Mouse (Mus musculus): Measurements from ENCODE around the gene Mthfsd. TPM values are rescaled to one million over a fixed set of nuclear protein-coding genes. Genes with fewer than 3 reads are reported as not detected.

Gene Mthfsd
- total and polyA plus RNA-seq, 3 experiments: 23.1 to 36.4 (median 30.7) TPM

DNA sequence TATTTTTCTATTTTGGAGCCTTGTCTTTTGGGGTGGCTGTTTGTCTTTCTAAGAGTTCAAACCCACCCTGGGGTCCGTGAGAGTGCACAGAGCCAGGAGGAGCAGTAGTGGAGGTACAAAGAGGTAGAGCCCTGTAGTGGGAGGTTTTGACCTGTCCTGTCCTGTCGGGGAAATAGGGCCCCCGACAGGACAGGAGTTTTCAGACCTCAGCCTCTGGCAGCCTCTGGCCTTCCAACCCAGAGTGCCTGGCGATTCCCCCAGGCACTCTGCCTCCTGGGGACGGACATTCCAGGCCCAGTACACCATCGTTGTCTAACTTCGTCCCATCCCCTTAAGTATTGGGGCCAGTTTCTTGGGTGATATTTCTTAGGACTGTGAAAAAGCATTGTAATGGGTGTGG lies 14.2 kb upstream of the Mthfsd start:
- H3K4me3 ChIP-seq (replicated peaks in 1 of 3; ENCODE audit: low read depth in 2 of 3, low read length in 2 of 3, poor library complexity in 1 of 3): no peak overlapping the region
- no peak overlapping the region for H3K9ac ChIP-seq (ENCODE audit: insufficient read depth, low read depth)
- no peak for DNase-seq (ENCODE audit: extremely low read depth)
- no peak overlapping the region for H3K27ac ChIP-seq (ENCODE audit: insufficient read depth, low read depth)
- no peaks in the 10 kb centered on the region for H3K79me2 ChIP-seq (replicated peaks; ENCODE audit: control insufficient read depth, extremely low read depth, insufficient read depth, poor library complexity, severe bottlenecking)
- H3K27me3 ChIP-seq (replicated peaks): peaks cover 64% of the 10 kb centered on the region
- dilution Hi-C loops (cut with MboI; ENCODE audit: extremely low pct_ligation_motif_present, extremely low pct_unique_long_range_greater_than_20kb, low sequenced_read_pairs) (no loop called here), in situ Hi-C loops (cut with MboI; ENCODE audit: low pct_ligation_motif_present, low pct_unique_long_range_greater_than_20kb, low sequenced_read_pairs) (no loop called here)
- peaks cover 7 to 14% of the 10 kb centered on the region in 2 experiments for H3K4me1 ChIP-seq (ENCODE audit: control insufficient read depth in 1 of 2, insufficient read depth in 2 of 2)
- H3K9me3 ChIP-seq (replicated peaks; ENCODE audit: low read length): peaks cover 7% of the 10 kb centered on the region
- H3K36me3 ChIP-seq (replicated peaks in 1 of 2; ENCODE audit: control insufficient read depth in 1 of 2, insufficient read depth in 1 of 2, low read length in 1 of 2): no peaks in the 10 kb centered on the region
- TF ChIP-seq CHD1 (IDR thresholded peaks at IDR 0.05; ENCODE audit: low read depth, low read length) (no peak), EP300 (IDR thresholded peaks at IDR 0.05; ENCODE audit: low read length) (no peak), KAT2A (IDR thresholded peaks at IDR 0.05; ENCODE audit: insufficient replicate concordance, low read length) (no peak), MAFK (IDR thresholded peaks at IDR 0.05; ENCODE audit: insufficient replicate concordance, low read length) (no peak), SIN3A (IDR thresholded peaks at IDR 0.05; ENCODE audit: low read length) (no peak), NRF1 (IDR thresholded peaks at IDR 0.05; ENCODE audit: low read depth, low read length) (no peak), POLR2AphosphoS2 (IDR thresholded peaks at IDR 0.05; ENCODE audit: low read depth, low read length) (no peak), ELF1 (IDR thresholded peaks at IDR 0.05; ENCODE audit: low read depth, low read length) (no peak), CHD2 (IDR thresholded peaks at IDR 0.05; ENCODE audit: low read length) (no peak), MAZ (IDR thresholded peaks at IDR 0.05; ENCODE audit: low read depth, low read length) (no peak), ZC3H11A (IDR thresholded peaks at IDR 0.05; ENCODE audit: low read depth, low read length) (no peak), RCOR1 (conservative IDR thresholded peaks at IDR 0.05; ENCODE audit: low read depth, low read length) (no peak), RAD21 (IDR thresholded peaks at IDR 0.05; ENCODE audit: low read depth, low read length) (no peak), ZNF384 (IDR thresholded peaks at IDR 0.05; ENCODE audit: low read depth, low read length) (no peak)
- no peak overlapping the region for H3K4me2 ChIP-seq (ENCODE audit: insufficient read depth, low read depth, poor library complexity, severe bottlenecking)

DNA sequence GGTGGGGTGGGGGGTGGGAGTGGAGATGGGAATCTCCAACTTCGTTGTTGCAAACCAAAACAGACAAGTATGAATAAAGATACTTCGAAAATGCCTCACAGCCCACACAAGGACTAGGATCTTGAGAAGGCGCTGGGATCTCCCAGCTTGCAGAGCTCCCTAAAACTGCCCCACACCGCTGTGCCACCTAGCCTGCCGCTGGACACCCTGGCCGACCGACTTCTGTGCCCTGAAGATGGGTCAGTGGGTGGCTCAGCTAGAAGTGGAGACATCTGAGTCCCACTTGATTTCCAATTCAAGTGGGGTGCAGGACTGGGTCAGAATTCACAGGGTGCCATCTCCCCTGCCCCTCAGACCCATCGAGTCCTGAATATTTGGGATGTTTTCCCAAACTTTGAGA lies 13.5 kb upstream of the Mthfsd start:
- in situ Hi-C loops (cut with MboI; ENCODE audit: low pct_ligation_motif_present, low pct_unique_long_range_greater_than_20kb, low sequenced_read_pairs): no loop called here
- DNase-seq (ENCODE audit: extremely low read depth): no peak
- Histone ChIP-seq H3K4me3 (replicated peaks in 1 of 3; ENCODE audit: low read depth in 2 of 3, low read length in 2 of 3, poor library complexity in 1 of 3) (no peak overlapping the region), H3K4me1 (ENCODE audit: control insufficient read depth in 1 of 2, insufficient read depth in 2 of 2) (peaks cover 7 to 14% of the 10 kb centered on the region in 2 experiments), H3K27me3 (replicated peaks) (peaks cover 64% of the 10 kb centered on the region), H3K27ac (ENCODE audit: insufficient read depth, low read depth) (no peak overlapping the region), H3K36me3 (replicated peaks in 1 of 2; ENCODE audit: control insufficient read depth in 1 of 2, insufficient read depth in 1 of 2, low read length in 1 of 2) (no peaks in the 10 kb centered on the region), H3K4me2 (ENCODE audit: insufficient read depth, low read depth, poor library complexity, severe bottlenecking) (no peak overlapping the region), H3K9me3 (replicated peaks; ENCODE audit: low read length) (peaks cover 13% of the 10 kb centered on the region), H3K79me2 (replicated peaks; ENCODE audit: control insufficient read depth, extremely low read depth, insufficient read depth, poor library complexity, severe bottlenecking) (no peaks in the 10 kb centered on the region), H3K9ac (ENCODE audit: insufficient read depth, low read depth) (no peak overlapping the region)
- TF ChIP-seq SIN3A (IDR thresholded peaks at IDR 0.05; ENCODE audit: low read length) (no peak), IRF4 (IDR thresholded peaks at IDR 0.05; ENCODE audit: low read depth, low read length) (no peak), ZKSCAN1 (IDR thresholded peaks at IDR 0.05; ENCODE audit: borderline replicate concordance, low read depth, low read length) (no peak), NRF1 (IDR thresholded peaks at IDR 0.05; ENCODE audit: low read depth, low read length) (no peak), RCOR1 (conservative IDR thresholded peaks at IDR 0.05; ENCODE audit: low read depth, low read length) (no peak), MAZ (IDR thresholded peaks at IDR 0.05; ENCODE audit: low read depth, low read length) (no peak), MEF2A (IDR thresholded peaks at IDR 0.05; ENCODE audit: borderline replicate concordance, low read depth, low read length) (no peak), MAX (IDR thresholded peaks at IDR 0.05; ENCODE audit: low read length) (no peak), UBTF (IDR thresholded peaks at IDR 0.05; ENCODE audit: low read depth, low read length) (no peak), POLR2A (IDR thresholded peaks at IDR 0.05; ENCODE audit: low read depth, low read length) (no peak), CTCF (conservative IDR thresholded peaks at IDR 0.05 in 1 of 2, IDR thresholded peaks at IDR 0.05 in 1 of 2; ENCODE audit: low read depth in 2 of 2, low read length in 2 of 2) (no peak), POLR2AphosphoS2 (IDR thresholded peaks at IDR 0.05; ENCODE audit: low read depth, low read length) (no peak), TBP (conservative IDR thresholded peaks at IDR 0.05; ENCODE audit: low read depth, low read length) (no peak), GABPA (IDR thresholded peaks at IDR 0.05; ENCODE audit: insufficient replicate concordance, low read depth, low read length) (no peak), PAX5 (IDR thresholded peaks at IDR 0.05; ENCODE audit: low read length) (no peak), CHD2 (IDR thresholded peaks at IDR 0.05; ENCODE audit: low read length) (no peak), KAT2A (IDR thresholded peaks at IDR 0.05; ENCODE audit: insufficient replicate concordance, low read length) (no peak)
- dilution Hi-C loops (cut with MboI; ENCODE audit: extremely low pct_ligation_motif_present, extremely low pct_unique_long_range_greater_than_20kb, low sequenced_read_pairs): no loop called here
